Mouse (Mus musculus): ENCODE measurements around the gene Pkn1. TPM values are rescaled to one million over a fixed set of nuclear protein-coding genes. Genes with fewer than 3 reads are reported as not detected.
A peak's percentile ranks its signal among the peaks of the same experiment; 100 is the strongest.

Gene Pkn1
- total and polyA plus RNA-seq, 2 experiments from 2014 or later = 21.7 to 71.2 TPM

DNA sequence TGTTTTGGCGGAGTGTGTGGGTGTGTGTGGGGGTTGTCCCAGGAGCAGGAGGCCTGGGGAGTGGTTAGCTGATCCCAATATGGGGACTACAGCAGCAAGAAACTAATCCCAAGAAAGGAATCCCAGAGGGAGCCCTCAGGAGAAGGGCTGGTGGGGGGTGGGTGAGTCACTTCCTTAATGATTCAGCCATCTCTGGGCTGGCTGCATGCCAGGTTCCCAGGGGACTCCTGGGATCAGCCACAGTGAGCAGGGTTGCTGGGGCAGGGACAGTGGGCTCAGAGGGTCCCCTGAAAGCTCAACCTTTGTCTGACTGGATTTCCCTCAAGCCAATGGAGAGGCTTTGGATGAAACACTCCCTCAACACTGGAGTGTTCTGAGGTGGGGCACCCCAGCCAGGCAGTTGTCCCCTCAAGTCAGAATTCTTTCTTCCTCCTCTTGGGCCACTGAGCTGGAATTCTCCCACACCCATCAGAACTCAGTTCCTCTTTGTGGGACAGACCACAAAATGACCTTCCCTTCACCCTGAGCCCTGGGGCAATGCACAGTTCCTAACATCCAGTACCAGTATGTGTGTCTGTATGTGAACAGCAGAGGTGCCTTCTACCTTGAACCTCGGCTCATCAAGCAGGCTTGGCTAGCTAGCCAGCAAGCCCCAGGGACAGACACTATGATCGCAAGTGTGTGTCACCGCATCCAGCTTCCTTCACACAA lies 39.0 kb upstream of the Pkn1 start:
- TF ChIP-seq CTCF (IDR thresholded peaks at IDR 0.05) = no peak
- DNase-seq (ENCODE audit: low spot score) (no peak), ATAC-seq (ENCODE audit: low FRiP score) (no peak)
- no peak overlapping the region for H3K27ac ChIP-seq (ENCODE audit: low read depth, low read length)
- WGBS = 71% methylated on average over 4 of the region's 4 CpGs
- H3K36me3 ChIP-seq (ENCODE audit: insufficient read depth, low read length) = no peaks in the 10 kb centered on the region
- H3K27me3 ChIP-seq (ENCODE audit: insufficient read depth, low read length) = peaks cover 20% of the 10 kb centered on the region
- no peak overlapping the region for H3K4me3 ChIP-seq (ENCODE audit: low read depth, low read length)
- no peaks in the 10 kb centered on the region for H3K4me1 ChIP-seq (ENCODE audit: insufficient read depth, low read length)
- no peak overlapping the region for H3K4me2 ChIP-seq (ENCODE audit: low read depth, low read length, poor library complexity, severe bottlenecking)
- no peaks in the 10 kb centered on the region for H3K9me3 ChIP-seq (ENCODE audit: low read length)
- H3K9ac ChIP-seq (replicated peaks; ENCODE audit: low read length, poor library complexity, severe bottlenecking) = no peak overlapping the region

DNA sequence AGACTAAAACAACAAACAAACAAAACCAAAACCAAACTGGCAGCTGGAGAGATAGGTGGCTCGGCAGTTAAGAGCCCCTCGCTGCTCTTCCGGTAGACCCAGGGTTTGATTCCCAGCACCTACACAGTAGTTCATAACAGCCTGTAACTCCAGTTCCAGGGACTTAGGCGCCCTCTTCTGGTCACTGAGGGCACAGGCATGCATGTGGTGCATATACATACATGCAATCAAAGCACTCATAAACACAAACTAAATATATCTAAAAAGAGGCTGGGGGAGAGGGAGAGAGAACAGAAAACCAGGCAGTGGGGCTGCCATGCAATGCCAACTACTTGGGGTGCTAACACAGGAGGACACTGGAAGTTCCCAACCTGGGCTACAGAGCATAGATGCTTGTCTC lies 38.4 kb upstream of the Pkn1 start:
- ATAC-seq (ENCODE audit: low FRiP score) (no peak), DNase-seq (ENCODE audit: low spot score) (no peak)
- H3K27me3 ChIP-seq (ENCODE audit: insufficient read depth, low read length) = peaks cover 20% of the 10 kb centered on the region
- TF ChIP-seq CTCF (IDR thresholded peaks at IDR 0.05) = peak; percentile 36
- no peaks in the 10 kb centered on the region for H3K4me1 ChIP-seq (ENCODE audit: insufficient read depth, low read length)
- no peaks in the 10 kb centered on the region for H3K36me3 ChIP-seq (ENCODE audit: insufficient read depth, low read length)
- H3K9me3 ChIP-seq (ENCODE audit: low read length) = no peaks in the 10 kb centered on the region
- no peak overlapping the region for H3K4me3 ChIP-seq (ENCODE audit: low read depth, low read length)
- 84% methylated on average over 4 of the region's 4 CpGs for WGBS
- no peak overlapping the region for H3K9ac ChIP-seq (replicated peaks; ENCODE audit: low read length, poor library complexity, severe bottlenecking)
- H3K4me2 ChIP-seq (ENCODE audit: low read depth, low read length, poor library complexity, severe bottlenecking) = no peak overlapping the region
- no peak overlapping the region for H3K27ac ChIP-seq (ENCODE audit: low read depth, low read length)

DNA sequence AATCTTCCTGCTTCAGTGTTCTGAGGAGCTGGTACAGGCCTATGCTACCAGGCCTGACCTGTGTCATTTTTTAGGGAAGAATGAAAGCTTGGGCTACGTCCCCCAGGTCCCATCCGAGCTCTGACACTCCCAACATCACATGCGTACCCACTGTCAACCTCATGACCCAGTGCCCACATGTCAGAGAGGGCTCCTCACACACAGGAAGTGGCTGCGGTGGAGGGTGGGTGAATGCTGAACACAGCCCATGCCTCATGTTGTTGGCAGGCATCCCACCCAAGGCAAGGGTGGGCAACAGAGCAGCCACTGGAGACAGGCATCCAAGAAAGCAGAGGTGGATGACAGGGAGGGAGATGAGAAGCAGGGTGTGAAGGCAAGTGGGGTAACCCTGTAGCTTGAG lies 37.7 kb upstream of the Pkn1 start:
- Histone ChIP-seq H3K9ac (replicated peaks; ENCODE audit: low read length, poor library complexity, severe bottlenecking) (no peak overlapping the region), H3K27ac (ENCODE audit: low read depth, low read length) (no peak overlapping the region), H3K4me3 (ENCODE audit: low read depth, low read length) (no peak overlapping the region), H3K27me3 (ENCODE audit: insufficient read depth, low read length) (peaks cover 20% of the 10 kb centered on the region), H3K36me3 (ENCODE audit: insufficient read depth, low read length) (no peaks in the 10 kb centered on the region), H3K9me3 (ENCODE audit: low read length) (no peaks in the 10 kb centered on the region), H3K4me2 (ENCODE audit: low read depth, low read length, poor library complexity, severe bottlenecking) (no peak overlapping the region), H3K4me1 (ENCODE audit: insufficient read depth, low read length) (no peaks in the 10 kb centered on the region)
- ATAC-seq (ENCODE audit: low FRiP score) (no peak), DNase-seq (ENCODE audit: low spot score) (no peak)
- TF ChIP-seq CTCF (IDR thresholded peaks at IDR 0.05) = no peak
- 93% methylated on average over 4 of the region's 4 CpGs for WGBS

DNA sequence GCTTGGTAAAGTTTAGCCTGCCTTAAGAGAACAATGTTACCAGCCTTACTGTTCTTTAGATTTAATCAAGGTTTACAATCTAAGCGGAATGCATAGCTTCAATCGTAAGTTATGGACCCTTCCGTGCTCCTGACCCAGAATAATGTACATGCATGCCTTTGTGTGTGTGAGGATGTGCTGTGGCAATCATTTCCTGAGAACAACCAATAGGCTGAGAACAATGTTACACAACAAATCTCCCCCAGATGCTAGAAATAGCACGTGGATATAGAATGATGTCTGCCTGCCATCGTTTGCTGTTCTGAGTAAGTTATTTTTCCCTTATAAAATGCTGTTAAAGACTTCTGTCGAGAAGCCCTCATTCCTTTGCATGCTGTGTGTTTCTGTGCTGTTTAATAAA lies 33.9 kb upstream of the Pkn1 start:
- H3K27ac ChIP-seq (ENCODE audit: low read depth, low read length) = no peak overlapping the region
- no peak overlapping the region for H3K4me3 ChIP-seq (ENCODE audit: low read depth, low read length)
- ATAC-seq (ENCODE audit: low FRiP score) = no peak
- H3K4me1 ChIP-seq (ENCODE audit: insufficient read depth, low read length) = no peaks in the 10 kb centered on the region
- H3K4me2 ChIP-seq (ENCODE audit: low read depth, low read length, poor library complexity, severe bottlenecking) = no peak overlapping the region
- H3K9ac ChIP-seq (replicated peaks; ENCODE audit: low read length, poor library complexity, severe bottlenecking) = no peak overlapping the region
- no peak for DNase-seq (ENCODE audit: low spot score)
- TF ChIP-seq CTCF (IDR thresholded peaks at IDR 0.05) = no peak
- H3K27me3 ChIP-seq (ENCODE audit: insufficient read depth, low read length) = no peaks in the 10 kb centered on the region
- WGBS = 82% methylated on average over 6 of the region's 6 CpGs
- no peaks in the 10 kb centered on the region for H3K9me3 ChIP-seq (ENCODE audit: low read length)
- no peaks in the 10 kb centered on the region for H3K36me3 ChIP-seq (ENCODE audit: insufficient read depth, low read length)

DNA sequence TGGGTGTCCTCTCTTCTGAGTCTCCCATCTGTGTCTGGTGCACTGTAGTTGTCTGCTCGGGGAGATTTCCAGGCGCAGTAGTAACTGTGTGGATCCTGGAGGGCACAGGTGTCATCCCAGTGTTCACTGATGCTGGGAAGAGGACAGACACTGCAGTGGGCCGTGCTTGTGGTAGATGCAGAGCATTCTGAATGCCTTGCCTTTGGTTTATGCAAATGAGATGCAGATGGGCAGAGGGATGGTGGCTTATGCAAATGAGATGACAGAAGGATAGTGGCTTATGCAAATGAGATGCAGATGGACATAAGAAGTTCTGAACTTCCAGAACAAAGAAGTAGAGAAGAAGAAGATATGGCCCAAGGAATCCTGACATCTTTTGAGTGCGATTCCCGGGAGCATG lies 32.9 kb upstream of the Pkn1 start:
- ATAC-seq (ENCODE audit: low FRiP score) (no peak), DNase-seq (ENCODE audit: low spot score) (no peak)
- H3K27me3 ChIP-seq (ENCODE audit: insufficient read depth, low read length) = no peaks in the 10 kb centered on the region
- no peak overlapping the region for H3K4me3 ChIP-seq (ENCODE audit: low read depth, low read length)
- no peaks in the 10 kb centered on the region for H3K36me3 ChIP-seq (ENCODE audit: insufficient read depth, low read length)
- 64% methylated on average over 5 of the region's 5 CpGs for whole genome bisulfite sequencing
- no peak overlapping the region for H3K4me2 ChIP-seq (ENCODE audit: low read depth, low read length, poor library complexity, severe bottlenecking)
- H3K9ac ChIP-seq (replicated peaks; ENCODE audit: low read length, poor library complexity, severe bottlenecking) = no peak overlapping the region
- H3K9me3 ChIP-seq (ENCODE audit: low read length) = no peaks in the 10 kb centered on the region
- H3K4me1 ChIP-seq (ENCODE audit: insufficient read depth, low read length) = no peaks in the 10 kb centered on the region
- no peak overlapping the region for H3K27ac ChIP-seq (ENCODE audit: low read depth, low read length)
- no peak for TF ChIP-seq CTCF (IDR thresholded peaks at IDR 0.05)

- peaks cover 16% of the 10 kb centered on the region for H3K36me3 ChIP-seq (ENCODE audit: insufficient read depth, low read length)
- no peak overlapping the region for H3K4me3 ChIP-seq (ENCODE audit: low read depth, low read length)
- 83% methylated on average over 11 of the region's 11 CpGs for WGBS
- H3K9me3 ChIP-seq (ENCODE audit: low read length) = no peaks in the 10 kb centered on the region
- H3K4me2 ChIP-seq (ENCODE audit: low read depth, low read length, poor library complexity, severe bottlenecking) = no peak overlapping the region
- no peak overlapping the region for H3K27ac ChIP-seq (ENCODE audit: low read depth, low read length)
- ATAC-seq (ENCODE audit: low FRiP score) = no peak
- H3K27me3 ChIP-seq (ENCODE audit: insufficient read depth, low read length) = no peaks in the 10 kb centered on the region
- H3K9ac ChIP-seq (replicated peaks; ENCODE audit: low read length, poor library complexity, severe bottlenecking) = no peak overlapping the region
- no peak for DNase-seq (ENCODE audit: low spot score)
- no peaks in the 10 kb centered on the region for H3K4me1 ChIP-seq (ENCODE audit: insufficient read depth, low read length)
- peak; percentile 66 for TF ChIP-seq CTCF (IDR thresholded peaks at IDR 0.05)
Observed at GRCm38 (mm10) chr8:83729009-83729807, 30.2 kb upstream of the Pkn1 start.

All from midbrain, postnatal 0 days (tissue).